Mouse (Mus musculus) left cerebral cortex, adult 18-20 months (tissue): ENCODE data around the gene Dennd4c. TPM values are rescaled to one million over a fixed set of nuclear protein-coding genes. Genes with fewer than 3 reads are reported as not detected.

Experiments used
- DNase-seq, 2 experiments: peaks; one replicate each; pipeline ENCODE4 v3.0.0; 2021 to 2022; ENCODE audit warnings: low spot score in 2 of 2, mixed read lengths in 1 of 2
- long read RNA-seq, 2 experiments: library from polyadenylated mRNA; stranded (forward); transcript quantifications; one replicate each; pipeline ENCODE4 v2.0.0; 2021
- total RNA-seq, 2 experiments: library from RNA; stranded (reverse); gene quantifications; 2 replicates each; pipeline ENCODE4 v1.2.3; 2021

The Dennd4c gene
- total RNA-seq: 10 to 100 TPM; 10.2 to 11.6 TPM
- long read RNA-seq, experiment 1, full-length matches to known transcripts: 1 of 5 reads
- long read RNA-seq, experiment 1, partial matches to known transcripts: 0 of 5 reads
- long read RNA-seq, experiment 1, other reads (novel, unspliced or antisense): 4 of 5 reads
- long read RNA-seq, experiment 2, partial matches to known transcripts: 1 of 2 reads
- long read RNA-seq, experiment 2, other reads (novel, unspliced or antisense): 1 of 2 reads

- DNase-seq: peak; percentile 81 to 87
Observed at GRCm38 (mm10) chr4:86748336-86749291, at the start of gene Dennd4c. TSS of gene Dennd4c (plus strand) at chr4:86748555.

GRCm38 (mm10) chr4:86699161-86699865, 49.0 kb upstream of the Dennd4c start:
- no peak for DNase-seq

GRCm38 (mm10) chr4:86708801-86709200, 39.6 kb upstream of the Dennd4c start:
- DNase-seq: no peak

GRCm38 (mm10) chr4:86710034-86710650, 38.2 kb upstream of the Dennd4c start:
- no peak for DNase-seq

- no peak for DNase-seq
Observed at GRCm38 (mm10) chr4:86710666-86711215, 37.6 kb upstream of the Dennd4c start.

- DNase-seq: peak; percentile 59 to 64
Observed at GRCm38 (mm10) chr4:86712751-86713195, 35.6 kb upstream of the Dennd4c start.

- DNase-seq: no peak
Observed at GRCm38 (mm10) chr4:86713518-86713917, 34.8 kb upstream of the Dennd4c start.

GRCm38 (mm10) chr4:86715341-86715740, 33.0 kb upstream of the Dennd4c start:
- no peak for DNase-seq

GRCm38 (mm10) chr4:86717176-86717575, 31.2 kb upstream of the Dennd4c start:
- DNase-seq: no peak

GRCm38 (mm10) chr4:86718878-86719577, 29.3 kb upstream of the Dennd4c start:
- no peak for DNase-seq

- no peak for DNase-seq
Observed at GRCm38 (mm10) chr4:86721856-86722358, 26.4 kb upstream of the Dennd4c start.

GRCm38 (mm10) chr4:86725175-86725574, 23.2 kb upstream of the Dennd4c start:
- no peak for DNase-seq

GRCm38 (mm10) chr4:86726141-86726540, 22.2 kb upstream of the Dennd4c start:
- no peak for DNase-seq

GRCm38 (mm10) chr4:86729829-86730228, 18.5 kb upstream of the Dennd4c start:
- no peak for DNase-seq

GRCm38 (mm10) chr4:86734088-86734841, 14.1 kb upstream of the Dennd4c start:
- DNase-seq: no peak

GRCm38 (mm10) chr4:86739308-86739993, 8.9 kb upstream of the Dennd4c start:
- DNase-seq: no peak

- DNase-seq: peak; percentile 13 to 35
Observed at GRCm38 (mm10) chr4:86749361-86749841, 1.0 kb downstream of the Dennd4c start.

GRCm38 (mm10) chr4:86750346-86750945, 2.1 kb downstream of the Dennd4c start:
- peak; percentile 6 to 26 for DNase-seq
